Mouse (Mus musculus): Measurements from ENCODE around the gene Cacna1s.

The Cacna1s gene

GRCm38 (mm10) chr1:136136547-136136946 lies 84.0 kb downstream of the Cacna1s start:
- DNase-seq (ENCODE audit: low read depth, low spot score) = no peak

- DNase-seq (ENCODE audit: low read depth, low spot score) = peak; percentile 48
Measured at GRCm38 (mm10) chr1:136137071-136137531, 84.6 kb downstream of the Cacna1s start.

GRCm38 (mm10) chr1:136137575-136137974 lies 85.0 kb downstream of the Cacna1s start:
- DNase-seq (ENCODE audit: low read depth, low spot score) = peak; percentile 76

GRCm38 (mm10) chr1:136138191-136138830 lies 85.8 kb downstream of the Cacna1s start:
- peak; percentile 44 for DNase-seq (ENCODE audit: low read depth, low spot score)

GRCm38 (mm10) chr1:136139990-136140640 lies 87.6 kb downstream of the Cacna1s start:
- peak; percentile 93 for DNase-seq (ENCODE audit: low read depth, low spot score)

- no peak for DNase-seq (ENCODE audit: low read depth, low spot score)
Measured at GRCm38 (mm10) chr1:136141176-136141950, 88.8 kb downstream of the Cacna1s start.

GRCm38 (mm10) chr1:136142336-136142735 lies 89.8 kb downstream of the Cacna1s start:
- DNase-seq (ENCODE audit: low read depth, low spot score) = no peak

- no peak for DNase-seq (ENCODE audit: low read depth, low spot score)
Measured at GRCm38 (mm10) chr1:136143514-136143913, 91.0 kb downstream of the Cacna1s start.

- no peak for DNase-seq (ENCODE audit: low read depth, low spot score)
Measured at GRCm38 (mm10) chr1:136149702-136150101, 97.2 kb downstream of the Cacna1s start.

GRCm38 (mm10) chr1:136151371-136151770 lies 98.8 kb downstream of the Cacna1s start:
- no peak for DNase-seq (ENCODE audit: low read depth, low spot score)

- no peak for DNase-seq (ENCODE audit: low read depth, low spot score)
Measured at GRCm38 (mm10) chr1:136156304-136156703, 103.8 kb downstream of the Cacna1s start.

- no peak for DNase-seq (ENCODE audit: low read depth, low spot score)
Measured at GRCm38 (mm10) chr1:136156951-136157350, 104.4 kb downstream of the Cacna1s start.

GRCm38 (mm10) chr1:136159830-136160229 lies 107.3 kb downstream of the Cacna1s start:
- no peak for DNase-seq (ENCODE audit: low read depth, low spot score)

- DNase-seq (ENCODE audit: low read depth, low spot score) = no peak
Measured at GRCm38 (mm10) chr1:136160297-136160696, 107.7 kb downstream of the Cacna1s start.

- DNase-seq (ENCODE audit: low read depth, low spot score) = no peak
Measured at GRCm38 (mm10) chr1:136160930-136161329, 108.4 kb downstream of the Cacna1s start.

- no peak for DNase-seq (ENCODE audit: low read depth, low spot score)
Measured at GRCm38 (mm10) chr1:136161333-136161921, 108.9 kb downstream of the Cacna1s start.

- no peak for DNase-seq (ENCODE audit: low read depth, low spot score)
Measured at GRCm38 (mm10) chr1:136165436-136165835, 112.9 kb downstream of the Cacna1s start.

GRCm38 (mm10) chr1:136167657-136168056 lies 115.1 kb downstream of the Cacna1s start:
- DNase-seq (ENCODE audit: low read depth, low spot score) = no peak

Data from CD4-positive helper T cell, adult 2 months (primary cell).